Mouse (Mus musculus): Measurements from ENCODE around the gene Ssr2. TPM values are rescaled to one million over a fixed set of nuclear protein-coding genes. Genes with fewer than 3 reads are reported as not detected.
A peak's percentile ranks its signal among the peaks of the same experiment; 100 is the strongest.

Gene Ssr2
- polyA plus RNA-seq, 1 experiment from 2014 or later = 157 TPM

- Histone ChIP-seq H3K4me3 (replicated peaks) (no peak overlapping the region), H3K36me3 (peaks cover 12% of the 10 kb centered on the region; the same call in 1 of the 2 replicates), H3K9me3 (replicated peaks) (no peaks in the 10 kb centered on the region), H3K27ac (replicated peaks) (no peak overlapping the region), H3K4me2 (no peak overlapping the region), H3K4me1 (peaks cover 26% of the 10 kb centered on the region), H3K27me3 (replicated peaks) (no peaks in the 10 kb centered on the region), H3K9ac (replicated peaks) (no peak overlapping the region)
- 73% methylated on average over 5 of the region's 5 CpGs for WGBS
- no peak for ATAC-seq (ENCODE audit: low FRiP score)
Observed at GRCm38 (mm10) chr3:88543651-88544410, 31.8 kb upstream of the Ssr2 start.

GRCm38 (mm10) chr3:88544514-88544913 lies 31.2 kb upstream of the Ssr2 start:
- peaks cover 22% of the 10 kb centered on the region for H3K4me1 ChIP-seq
- 41% methylated on average over 5 of the region's 5 CpGs for WGBS
- H3K27me3 ChIP-seq (replicated peaks) = no peaks in the 10 kb centered on the region
- ATAC-seq (ENCODE audit: low FRiP score) = no peak
- no peaks in the 10 kb centered on the region for H3K9me3 ChIP-seq (replicated peaks)
- no peak overlapping the region for H3K4me2 ChIP-seq
- H3K4me3 ChIP-seq (replicated peaks) = no peak overlapping the region
- no peak overlapping the region for H3K27ac ChIP-seq (replicated peaks)
- H3K36me3 ChIP-seq = peaks cover 9% of the 10 kb centered on the region; the same call in 1 of the 2 replicates
- H3K9ac ChIP-seq (replicated peaks) = no peak overlapping the region

DNA sequence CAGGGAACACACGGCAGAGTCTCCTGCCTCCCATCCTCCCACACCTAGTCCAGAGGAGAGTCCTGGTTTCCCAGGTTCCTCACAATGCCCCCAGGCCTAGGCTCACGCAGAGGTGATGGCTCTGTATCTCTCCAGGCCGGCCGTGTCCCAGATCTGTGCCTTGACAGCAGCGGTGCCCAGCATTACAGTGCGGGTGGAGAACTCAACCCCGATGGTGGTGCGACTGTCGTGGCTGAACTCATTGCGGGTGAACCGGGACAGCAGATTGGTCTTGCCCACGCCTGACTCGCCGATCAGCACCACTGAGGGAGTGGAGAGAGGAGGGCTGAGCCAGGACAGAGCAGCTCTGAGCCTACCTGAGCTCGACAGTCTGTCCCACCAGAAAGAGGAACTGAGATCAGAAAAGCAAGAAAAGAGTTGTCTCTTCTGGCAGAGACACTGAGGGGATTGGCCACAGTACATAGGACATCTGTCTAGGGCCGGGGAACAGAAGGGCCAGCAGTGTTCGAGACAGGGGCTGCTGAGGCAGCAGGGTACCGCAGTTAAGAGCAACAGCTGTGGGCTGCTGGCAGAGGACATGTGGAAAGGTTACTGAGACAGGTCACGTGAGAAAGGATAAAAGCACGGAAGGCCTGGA lies 30.6 kb upstream of the Ssr2 start:
- Histone ChIP-seq H3K9ac (replicated peaks) (no peak overlapping the region), H3K4me2 (no peak overlapping the region), H3K4me3 (replicated peaks) (no peak overlapping the region), H3K36me3 (peaks cover 5% of the 10 kb centered on the region; the same call in 1 of the 2 replicates), H3K4me1 (peaks cover 19% of the 10 kb centered on the region), H3K27me3 (replicated peaks) (no peaks in the 10 kb centered on the region), H3K27ac (replicated peaks) (no peak overlapping the region), H3K9me3 (replicated peaks) (no peaks in the 10 kb centered on the region)
- no peak for ATAC-seq (ENCODE audit: low FRiP score)
- 68% methylated on average over 20 of the region's 20 CpGs for WGBS

GRCm38 (mm10) chr3:88546674-88547418 lies 28.8 kb upstream of the Ssr2 start:
- WGBS = 82% methylated on average over 6 of the region's 6 CpGs
- H3K9ac ChIP-seq (replicated peaks) = no peak overlapping the region
- H3K27ac ChIP-seq (replicated peaks) = no peak overlapping the region
- no peaks in the 10 kb centered on the region for H3K27me3 ChIP-seq (replicated peaks)
- peaks cover 25% of the 10 kb centered on the region for H3K4me1 ChIP-seq
- no peaks in the 10 kb centered on the region for H3K36me3 ChIP-seq
- H3K9me3 ChIP-seq (replicated peaks) = no peaks in the 10 kb centered on the region
- H3K4me3 ChIP-seq (replicated peaks) = no peak overlapping the region
- H3K4me2 ChIP-seq = no peak overlapping the region
- no peak for ATAC-seq (ENCODE audit: low FRiP score)

DNA sequence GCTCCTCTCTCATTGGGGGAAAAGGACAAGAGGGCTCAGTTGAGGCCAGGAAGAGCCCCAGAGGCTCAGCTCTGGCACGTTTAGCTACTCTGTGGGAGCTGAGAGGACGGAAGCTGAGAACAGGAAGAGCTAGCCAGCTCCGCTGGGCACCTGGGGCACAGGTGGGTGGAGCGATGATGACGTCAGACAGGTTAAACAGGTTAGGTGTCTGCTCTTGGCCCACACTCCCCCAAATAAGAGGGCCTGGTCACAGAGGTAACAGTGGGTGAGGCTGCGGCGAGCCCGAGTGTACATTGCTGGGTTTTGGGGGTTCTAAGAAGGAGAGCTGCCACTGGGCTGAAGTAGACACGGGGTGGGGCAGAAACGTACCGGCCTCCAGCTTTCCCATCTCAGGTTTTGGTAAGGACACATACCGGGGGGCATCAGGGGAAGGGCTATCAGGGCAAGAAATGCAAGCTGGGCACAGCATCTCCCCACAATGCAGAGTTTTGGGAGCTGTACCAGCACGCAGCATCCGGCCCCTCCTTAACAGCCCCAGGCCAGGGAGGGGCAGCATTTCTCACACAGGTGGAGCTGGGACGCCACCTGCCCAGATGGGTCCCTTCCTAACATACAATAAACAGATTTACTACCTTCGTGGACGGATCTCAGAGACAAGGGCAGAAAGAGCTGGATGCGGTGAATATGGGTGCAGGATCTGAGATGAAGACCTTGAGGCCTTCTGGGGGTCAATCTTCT lies 27.3 kb upstream of the Ssr2 start, which contains the start of gene Rab25:
Gene Rab25, minus strand, starts transcription at position 121 of the 738 bp plus-strand sequence.
- no peak for ATAC-seq (ENCODE audit: low FRiP score)
- Histone ChIP-seq H3K4me2 (no peak within 1 kb of the TSS), H3K4me1 (peaks cover 25% of the 10 kb centered on the region), H3K36me3 (no peaks in the 10 kb centered on the region), H3K9ac (replicated peaks) (no peak within 1 kb of the TSS), H3K9me3 (replicated peaks) (no peaks in the 10 kb centered on the region), H3K4me3 (replicated peaks) (no peak within 1 kb of the TSS), H3K27ac (replicated peaks) (no peak within 1 kb of the TSS), H3K27me3 (replicated peaks) (no peaks in the 10 kb centered on the region)
- WGBS = 48% methylated on average over 18 of the region's 18 CpGs

GRCm38 (mm10) chr3:88551586-88551985 lies 24.1 kb upstream of the Ssr2 start:
- H3K9ac ChIP-seq (replicated peaks) = peak overlapping the region; percentile 90
- peak overlapping the region; percentile 75 for H3K4me3 ChIP-seq (replicated peaks)
- H3K36me3 ChIP-seq = peaks cover 11% of the 10 kb centered on the region
- no peak for ATAC-seq (ENCODE audit: low FRiP score)
- no peak overlapping the region for H3K27ac ChIP-seq (replicated peaks)
- peak overlapping the region; percentile 73 for H3K4me2 ChIP-seq
- H3K9me3 ChIP-seq (replicated peaks) = no peaks in the 10 kb centered on the region
- WGBS = 85% methylated on average over 4 of the region's 4 CpGs
- no peaks in the 10 kb centered on the region for H3K27me3 ChIP-seq (replicated peaks)
- H3K4me1 ChIP-seq = peaks cover 40% of the 10 kb centered on the region

- H3K9me3 ChIP-seq (replicated peaks) = no peaks in the 10 kb centered on the region
- H3K36me3 ChIP-seq = peaks cover 17% of the 10 kb centered on the region
- peak overlapping the region; percentile 95 for H3K27ac ChIP-seq (replicated peaks)
- WGBS = 25% methylated on average over 16 of the region's 16 CpGs
- H3K9ac ChIP-seq (replicated peaks) = peak overlapping the region; percentile 90
- no peak for ATAC-seq (ENCODE audit: low FRiP score)
- H3K4me2 ChIP-seq = peak overlapping the region; percentile 73
- H3K4me3 ChIP-seq (replicated peaks) = peak overlapping the region; percentile 75
- H3K27me3 ChIP-seq (replicated peaks) = no peaks in the 10 kb centered on the region
- H3K4me1 ChIP-seq = peaks cover 40% of the 10 kb centered on the region
Observed at GRCm38 (mm10) chr3:88552082-88552645, 23.5 kb upstream of the Ssr2 start.

- under 1% methylated on average over 48 of the region's 48 CpGs for WGBS
Observed at GRCm38 (mm10) chr3:88552676-88553524, 22.8 kb upstream of the Ssr2 start, which contains the start of gene Lamtor2. Gene Lamtor2, minus strand, starts transcription at chr3:88553074.

DNA sequence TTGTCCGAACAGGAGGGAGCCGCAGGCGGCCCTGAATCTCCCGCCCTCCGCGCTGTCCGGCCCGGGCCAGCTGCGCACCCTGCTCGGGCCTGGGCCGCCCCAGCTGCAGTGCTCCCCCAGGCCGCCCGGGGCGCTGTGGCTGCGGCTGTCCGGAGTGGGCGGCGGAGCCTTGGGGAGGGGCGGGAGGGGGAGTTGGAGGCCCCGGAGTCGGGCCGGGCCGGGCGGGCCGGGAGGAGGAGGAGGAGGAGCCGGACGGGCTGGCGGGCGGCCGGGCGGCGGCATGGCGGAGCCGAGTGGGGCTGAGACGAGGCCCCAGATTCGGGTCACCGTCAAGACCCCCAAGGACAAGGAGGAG lies 22.2 kb upstream of the Ssr2 start, which contains the start of gene Ubqln4:
Gene Ubqln4, plus strand, starts transcription at position 234 of the 355 bp plus-strand sequence.
- peak within 1 kb of the TSS; percentile 90 for H3K9ac ChIP-seq (replicated peaks)
- peak within 1 kb of the TSS; percentile 95 for H3K27ac ChIP-seq (replicated peaks)
- peak; percentile 88 for ATAC-seq (ENCODE audit: low FRiP score)
- peak within 1 kb of the TSS; percentile 73 for H3K4me2 ChIP-seq
- no peaks in the 10 kb centered on the region for H3K27me3 ChIP-seq (replicated peaks)
- H3K4me1 ChIP-seq = peaks cover 43% of the 10 kb centered on the region
- under 1% methylated on average over 33 of the region's 37 CpGs for WGBS
- no peaks in the 10 kb centered on the region for H3K9me3 ChIP-seq (replicated peaks)
- peak within 1 kb of the TSS; percentile 75 for H3K4me3 ChIP-seq (replicated peaks)
- peaks cover 29% of the 10 kb centered on the region for H3K36me3 ChIP-seq

More at GRCm38 (mm10) chr3:88552676-88553524, 22.8 kb upstream of the Ssr2 start, which contains the start of gene Lamtor2:
- no peaks in the 10 kb centered on the region for H3K27me3 ChIP-seq (replicated peaks)
- peak within 1 kb of the TSS; percentile 90 for H3K9ac ChIP-seq (replicated peaks)
- peaks cover 40% of the 10 kb centered on the region for H3K4me1 ChIP-seq
- H3K9me3 ChIP-seq (replicated peaks) = no peaks in the 10 kb centered on the region
- H3K4me3 ChIP-seq (replicated peaks) = peak within 1 kb of the TSS; percentile 75
- peak; percentile 92 for ATAC-seq (ENCODE audit: low FRiP score)
- peak within 1 kb of the TSS; percentile 73 for H3K4me2 ChIP-seq
- peak within 1 kb of the TSS; percentile 95 for H3K27ac ChIP-seq (replicated peaks)
- peaks cover 23% of the 10 kb centered on the region for H3K36me3 ChIP-seq

DNA sequence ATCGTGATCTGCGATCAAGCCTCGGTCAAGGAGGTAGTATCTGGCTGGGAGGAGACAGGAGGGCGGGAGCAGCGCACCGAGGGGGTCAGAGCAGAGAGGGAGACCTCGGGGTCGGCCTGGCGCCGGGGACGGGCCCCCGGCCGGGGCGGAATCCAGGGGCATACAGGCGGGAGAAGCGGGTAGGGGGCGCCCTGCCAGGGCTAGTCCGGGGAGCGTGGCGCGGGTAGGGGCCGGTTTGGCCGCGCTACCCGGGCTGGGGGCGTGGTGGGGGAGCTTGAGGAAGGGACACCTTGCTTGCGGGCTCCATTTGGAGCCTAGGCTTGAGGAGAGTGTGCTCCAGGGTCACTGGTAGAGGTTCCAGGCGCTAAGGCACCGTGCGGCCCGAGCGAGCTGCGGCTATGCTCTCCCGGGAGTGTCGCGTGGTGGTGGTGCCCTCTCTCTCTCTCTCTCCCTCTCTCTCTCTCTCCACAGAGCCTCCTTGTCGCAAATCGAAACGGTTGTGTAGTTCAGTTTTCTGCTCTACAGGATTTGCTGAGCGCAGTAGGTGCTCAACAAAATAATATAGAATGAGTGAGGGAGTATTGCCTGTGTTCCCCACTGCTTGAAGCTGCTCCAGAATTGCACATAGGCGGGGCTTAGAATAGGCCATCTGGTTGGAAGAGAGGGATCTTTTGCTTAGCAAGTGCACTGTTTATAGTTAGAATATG lies 21.6 kb upstream of the Ssr2 start:
- Histone ChIP-seq H3K4me1 (peaks cover 43% of the 10 kb centered on the region), H3K27me3 (replicated peaks) (no peaks in the 10 kb centered on the region), H3K4me2 (peak overlapping the region; percentile 73), H3K36me3 (peaks cover 34% of the 10 kb centered on the region), H3K9ac (replicated peaks) (peak overlapping the region; percentile 90), H3K9me3 (replicated peaks) (no peaks in the 10 kb centered on the region), H3K27ac (replicated peaks) (peak overlapping the region; percentile 95), H3K4me3 (replicated peaks) (peak overlapping the region; percentile 75)
- under 1% methylated on average over 33 of the region's 41 CpGs for whole genome bisulfite sequencing
- ATAC-seq (ENCODE audit: low FRiP score) = peak; percentile 37
